Mouse (Mus musculus) megakaryocyte, embryonic 14.5 days (primary cell): ENCODE results near the gene Dcpp1.

Experiments
- FLI1 ChIP-seq: IDR thresholded peaks from 2 replicates; pipeline ENCODE4 v1.6.1; 2012; ENCODE audit warnings: low read length, inconsistent platforms, mixed read lengths
- GATA1 ChIP-seq: IDR thresholded peaks from 3 replicates; pipeline ENCODE4 v1.6.1; 2012; ENCODE audit warnings: mixed read lengths, low read length, inconsistent platforms, borderline replicate concordance

DNA sequence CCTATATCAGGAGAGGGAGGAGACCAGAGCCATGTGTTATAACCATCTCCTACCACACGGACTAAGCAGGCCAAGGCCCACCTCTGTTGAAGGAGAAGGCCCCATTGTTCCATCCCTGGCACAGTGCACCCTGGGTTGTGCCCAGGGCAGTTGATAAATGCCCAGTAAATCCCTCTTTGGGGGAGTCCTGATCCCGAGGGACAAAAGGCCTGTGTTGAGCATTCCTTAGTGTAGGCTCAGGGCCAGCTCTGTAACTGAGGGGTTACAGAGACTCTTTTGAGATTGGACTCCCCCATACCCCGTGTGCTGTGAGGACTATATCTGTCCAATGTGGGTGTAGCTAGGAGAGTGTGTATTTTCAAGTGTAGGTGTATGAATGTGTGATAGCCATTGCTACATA, 3.9 kb upstream of the Dcpp1 start:
- no peak for TF ChIP-seq GATA1
- no peak for TF ChIP-seq FLI1
